Mouse (Mus musculus): ENCODE results near the gene Upf1. TPM values are rescaled to one million over a fixed set of nuclear protein-coding genes. Genes with fewer than 3 reads are reported as not detected.

The Upf1 gene
- polyA plus RNA-seq, 1 experiment from 2014 or later: 34.2 TPM

Other genes starting within 250 kb of the Upf1 start
- gene Ncan, start 232.4 kb downstream of the Upf1 start, polyA plus RNA-seq (2016; fragmentation: Nextera tagmentation; extraction: Ambion mirVana): 92.0 and 107 TPM in 2 replicates
- gene Nr2c2ap, start 221.9 kb downstream of the Upf1 start, polyA plus RNA-seq (2016; fragmentation: Nextera tagmentation; extraction: Ambion mirVana): 24.7 and 27.2 TPM in 2 replicates
- gene Rfxank, start 214.1 kb downstream of the Upf1 start, polyA plus RNA-seq (2016; fragmentation: Nextera tagmentation; extraction: Ambion mirVana): 17.0 and 21.0 TPM in 2 replicates
- gene Borcs8, start 213.8 kb downstream of the Upf1 start, polyA plus RNA-seq (2016; fragmentation: Nextera tagmentation; extraction: Ambion mirVana): 38.2 and 42.1 TPM in 2 replicates
- gene Mef2b, start 213.6 kb downstream of the Upf1 start, polyA plus RNA-seq (2016; fragmentation: Nextera tagmentation; extraction: Ambion mirVana): 0.32 and 0.70 TPM in 2 replicates
- 43.9 and 47.9 TPM in 2 replicates for gene Tmem161a, start 180.9 kb downstream of the Upf1 start, polyA plus RNA-seq (2016; fragmentation: Nextera tagmentation; extraction: Ambion mirVana)
- gene Slc25a42, start 141.0 kb downstream of the Upf1 start, polyA plus RNA-seq (2016; fragmentation: Nextera tagmentation; extraction: Ambion mirVana): 4.3 and 5.3 TPM in 2 replicates
- 72.0 and 75.8 TPM in 2 replicates for gene Sugp2, start 119.1 kb downstream of the Upf1 start, polyA plus RNA-seq (2016; fragmentation: Nextera tagmentation; extraction: Ambion mirVana)
- gene Armc6, start 118.8 kb downstream of the Upf1 start, polyA plus RNA-seq (2016; fragmentation: Nextera tagmentation; extraction: Ambion mirVana): 48.4 and 49.2 TPM in 2 replicates
- gene Homer3, start 70.5 kb downstream of the Upf1 start, polyA plus RNA-seq (2016; fragmentation: Nextera tagmentation; extraction: Ambion mirVana): 80.7 and 81.1 TPM in 2 replicates
- gene Ddx49, start 50.8 kb downstream of the Upf1 start, polyA plus RNA-seq (2016; fragmentation: Nextera tagmentation; extraction: Ambion mirVana): 49.9 and 50.8 TPM in 2 replicates
- 216 and 260 TPM in 2 replicates for gene Cope, start 50.8 kb downstream of the Upf1 start, polyA plus RNA-seq (2016; fragmentation: Nextera tagmentation; extraction: Ambion mirVana)
- gene Cers1, start 37.5 kb downstream of the Upf1 start, polyA plus RNA-seq (2016; fragmentation: Nextera tagmentation; extraction: Ambion mirVana): 16.3 and 17.8 TPM in 2 replicates
- 2.2 and 4.4 TPM in 2 replicates for gene Gdf1, start 23.5 kb downstream of the Upf1 start, polyA plus RNA-seq (2016; fragmentation: Nextera tagmentation; extraction: Ambion mirVana)
- gene Comp, start 20.3 kb upstream of the Upf1 start, polyA plus RNA-seq (2016; fragmentation: Nextera tagmentation; extraction: Ambion mirVana): 1.2 and 3.0 TPM in 2 replicates
- gene Crtc1, start 86.3 kb upstream of the Upf1 start, polyA plus RNA-seq (2016; fragmentation: Nextera tagmentation; extraction: Ambion mirVana): 24.6 and 27.1 TPM in 2 replicates
- 22.2 and 23.9 TPM in 2 replicates for gene Klhl26, start 123.7 kb upstream of the Upf1 start, polyA plus RNA-seq (2016; fragmentation: Nextera tagmentation; extraction: Ambion mirVana)
- 27.0 and 29.2 TPM in 2 replicates for gene Tmem59l, start 134.1 kb upstream of the Upf1 start, polyA plus RNA-seq (2016; fragmentation: Nextera tagmentation; extraction: Ambion mirVana)
- gene Crlf1, start 139.9 kb upstream of the Upf1 start, polyA plus RNA-seq (2016; fragmentation: Nextera tagmentation; extraction: Ambion mirVana): 3.3 and 4.2 TPM in 2 replicates
- gene Rex1bd, start 153.5 kb upstream of the Upf1 start, polyA plus RNA-seq (2016; fragmentation: Nextera tagmentation; extraction: Ambion mirVana): 118 TPM in 2 replicates
- gene Uba52, start 157.5 kb upstream of the Upf1 start, polyA plus RNA-seq (2016; fragmentation: Nextera tagmentation; extraction: Ambion mirVana): 633 and 755 TPM in 2 replicates
- 313 and 334 TPM in 2 replicates for gene Fkbp8, start 174.4 kb upstream of the Upf1 start, polyA plus RNA-seq (2016; fragmentation: Nextera tagmentation; extraction: Ambion mirVana)
- gene Kxd1, start 174.7 kb upstream of the Upf1 start, polyA plus RNA-seq (2016; fragmentation: Nextera tagmentation; extraction: Ambion mirVana): 47.1 and 48.5 TPM in 2 replicates
- gene Ell, start 186.2 kb upstream of the Upf1 start, polyA plus RNA-seq (2016; fragmentation: Nextera tagmentation; extraction: Ambion mirVana): 19.0 and 19.4 TPM in 2 replicates
- gene Isyna1, start 241.1 kb upstream of the Upf1 start, polyA plus RNA-seq (2016; fragmentation: Nextera tagmentation; extraction: Ambion mirVana): 128 and 138 TPM in 2 replicates

Data from hindbrain, embryonic 12.5 days (tissue).